Mouse (Mus musculus) G1E (cell line): ENCODE data around the gene Gimap3.

Experiments used
- CTCF ChIP-seq: IDR thresholded peaks from 2 replicates; pipeline ENCODE4 v1.5.1; 2012; ENCODE audit warnings: low read depth, low read length, inconsistent platforms, mixed read lengths
- GATA1 ChIP-seq: IDR thresholded peaks from 2 replicates; pipeline ENCODE4 v1.6.1; 2012; ENCODE audit warnings: borderline replicate concordance, low read length, inconsistent platforms, mixed read lengths
- POLR2AphosphoS5 ChIP-seq: IDR thresholded peaks from 2 replicates; pipeline ENCODE4 v1.6.1; 2012; ENCODE audit warnings: low read depth, low read length, inconsistent platforms; ENCODE audit not compliant: insufficient replicate concordance
- TAL1 ChIP-seq: conservative IDR thresholded peaks from 2 replicates; pipeline ENCODE4 v1.6.1; 2012; ENCODE audit warnings: low read depth, low read length, inconsistent platforms, mixed read lengths

- TF ChIP-seq TAL1 = no peak
- TF ChIP-seq CTCF = no peak
- no peak for TF ChIP-seq GATA1
- no peak for TF ChIP-seq POLR2AphosphoS5
These were observed 50.3 kb downstream of the Gimap3 start for GRCm38 (mm10) chr6:48720326-48720725.
